Mouse (Mus musculus): Measurements from ENCODE around the gene Kank2. TPM values are rescaled to one million over a fixed set of nuclear protein-coding genes. Genes with fewer than 3 reads are reported as not detected.

Kank2 gene
- total and polyA plus RNA-seq, 3 experiments = 7.6 to 16.3 TPM; not detected in 1

GRCm38 (mm10) chr9:21733989-21734388 is 64.6 kb downstream of the Kank2 start:
- no peaks in the 10 kb centered on the region for H3K9me3 ChIP-seq (replicated peaks; ENCODE audit: insufficient read depth, low read length)
- peaks cover 0 to 7% of the 10 kb centered on the region in 2 experiments; a peak in 2 of 4 replicates for H3K4me1 ChIP-seq (ENCODE audit: control insufficient read depth in 1 of 2, insufficient read depth in 2 of 2, low read length in 2 of 2)
- no peak overlapping the region for H3K27ac ChIP-seq (ENCODE audit: control insufficient read depth, low read depth, low read length)
- TF ChIP-seq HCFC1 (IDR thresholded peaks at IDR 0.05; ENCODE audit: low read depth, low read length) (no peak), POLR2A (IDR thresholded peaks at IDR 0.05; ENCODE audit: control insufficient read depth in 1 of 2, insufficient read depth in 1 of 2, low read depth in 1 of 2, low read length in 2 of 2, poor library complexity in 1 of 2) (0 out of 4 replicates have a peak, but pooled peaks of 1 of the 2 experiments have one; percentile 2)
- H3K4me3 ChIP-seq (ENCODE audit: control insufficient read depth in 1 of 2, insufficient read depth in 1 of 2, low read depth in 2 of 2, low read length in 2 of 2) = no peak overlapping the region
- DNase-seq (ENCODE audit: low read depth, low spot score) = no peak
- H3K9ac ChIP-seq (ENCODE audit: control insufficient read depth, low read depth, low read length, poor library complexity, severe bottlenecking) = no peak overlapping the region
- H3K36me3 ChIP-seq (ENCODE audit: control insufficient read depth in 1 of 2, insufficient read depth in 2 of 2, low read length in 2 of 2) = peaks cover 4 to 85% of the 10 kb centered on the region in 2 experiments
- H3K79me2 ChIP-seq (ENCODE audit: control insufficient read depth, insufficient read depth, low read length, poor library complexity) = peaks cover 15% of the 10 kb centered on the region
- no peaks in the 10 kb centered on the region for H3K27me3 ChIP-seq (ENCODE audit: control insufficient read depth in 1 of 2, insufficient read depth in 2 of 2, low read length in 2 of 2)

GRCm38 (mm10) chr9:21733446-21733845 is 65.1 kb downstream of the Kank2 start:
- DNase-seq (ENCODE audit: low read depth, low spot score) = no peak
- Histone ChIP-seq H3K36me3 (ENCODE audit: control insufficient read depth in 1 of 2, insufficient read depth in 2 of 2, low read length in 2 of 2) (peaks cover 8 to 82% of the 10 kb centered on the region in 2 experiments), H3K79me2 (ENCODE audit: control insufficient read depth, insufficient read depth, low read length, poor library complexity) (peaks cover 20% of the 10 kb centered on the region), H3K9me3 (replicated peaks; ENCODE audit: insufficient read depth, low read length) (no peaks in the 10 kb centered on the region), H3K9ac (ENCODE audit: control insufficient read depth, low read depth, low read length, poor library complexity, severe bottlenecking) (no peak overlapping the region), H3K4me1 (ENCODE audit: control insufficient read depth in 1 of 2, insufficient read depth in 2 of 2, low read length in 2 of 2) (peaks cover 0 to 13% of the 10 kb centered on the region in 2 experiments; a peak in 2 of 4 replicates), H3K27me3 (ENCODE audit: control insufficient read depth in 1 of 2, insufficient read depth in 2 of 2, low read length in 2 of 2) (no peaks in the 10 kb centered on the region), H3K27ac (ENCODE audit: control insufficient read depth, low read depth, low read length) (no peak overlapping the region), H3K4me3 (ENCODE audit: control insufficient read depth in 1 of 2, insufficient read depth in 1 of 2, low read depth in 2 of 2, low read length in 2 of 2) (no peak overlapping the region)
- TF ChIP-seq JUND (IDR thresholded peaks at IDR 0.05; ENCODE audit: low read depth, low read length) (no peak), ETS1 (IDR thresholded peaks at IDR 0.05; ENCODE audit: low read depth, low read length) (no peak)

- TF ChIP-seq MYB (IDR thresholded peaks at IDR 0.05; ENCODE audit: low read depth, low read length) (no peak), MXI1 (IDR thresholded peaks at IDR 0.05; ENCODE audit: low read depth, low read length) (no peak), POLR2AphosphoS5 (IDR thresholded peaks at IDR 0.05; ENCODE audit: borderline replicate concordance, low read depth, low read length) (peak; percentile 92; the same call in 1 of the 2 replicates), UBTF (IDR thresholded peaks at IDR 0.05; ENCODE audit: borderline replicate concordance, insufficient read depth, low read depth, low read length) (no peak), HCFC1 (IDR thresholded peaks at IDR 0.05; ENCODE audit: low read depth, low read length) (no peak)
- Histone ChIP-seq H3K36me3 (ENCODE audit: control insufficient read depth in 1 of 2, insufficient read depth in 2 of 2, low read length in 2 of 2) (peaks cover 8 to 76% of the 10 kb centered on the region in 2 experiments), H3K9me3 (replicated peaks; ENCODE audit: insufficient read depth, low read length) (no peaks in the 10 kb centered on the region), H3K27ac (ENCODE audit: control insufficient read depth, low read depth, low read length) (no peak overlapping the region), H3K4me3 (ENCODE audit: control insufficient read depth in 1 of 2, insufficient read depth in 1 of 2, low read depth in 2 of 2, low read length in 2 of 2) (no peak overlapping the region), H3K9ac (ENCODE audit: control insufficient read depth, low read depth, low read length, poor library complexity, severe bottlenecking) (no peak overlapping the region), H3K79me2 (ENCODE audit: control insufficient read depth, insufficient read depth, low read length, poor library complexity) (peaks cover 30% of the 10 kb centered on the region), H3K27me3 (ENCODE audit: control insufficient read depth in 1 of 2, insufficient read depth in 2 of 2, low read length in 2 of 2) (no peaks in the 10 kb centered on the region), H3K4me1 (ENCODE audit: control insufficient read depth in 1 of 2, insufficient read depth in 2 of 2, low read length in 2 of 2) (peaks cover 0 to 14% of the 10 kb centered on the region in 2 experiments; a peak in 2 of 4 replicates)
- no peak for DNase-seq (ENCODE audit: low read depth, low spot score)
Measured at GRCm38 (mm10) chr9:21732288-21732687, 66.3 kb downstream of the Kank2 start.

- TF ChIP-seq POLR2A (IDR thresholded peaks at IDR 0.05; ENCODE audit: control insufficient read depth in 1 of 2, insufficient read depth in 1 of 2, low read depth in 1 of 2, low read length in 2 of 2, poor library complexity in 1 of 2) (0 out of 4 replicates have a peak, but pooled peaks of 1 of the 2 experiments have one; percentile 20), RAD21 (IDR thresholded peaks at IDR 0.05; ENCODE audit: low read depth, low read length) (no peak)
- Histone ChIP-seq H3K36me3 (ENCODE audit: control insufficient read depth in 1 of 2, insufficient read depth in 2 of 2, low read length in 2 of 2) (peaks cover 22 to 50% of the 10 kb centered on the region in 2 experiments), H3K9ac (ENCODE audit: control insufficient read depth, low read depth, low read length, poor library complexity, severe bottlenecking) (no peak overlapping the region), H3K27me3 (ENCODE audit: control insufficient read depth in 1 of 2, insufficient read depth in 2 of 2, low read length in 2 of 2) (no peaks in the 10 kb centered on the region), H3K9me3 (replicated peaks; ENCODE audit: insufficient read depth, low read length) (no peaks in the 10 kb centered on the region), H3K27ac (ENCODE audit: control insufficient read depth, low read depth, low read length) (no peak overlapping the region), H3K79me2 (ENCODE audit: control insufficient read depth, insufficient read depth, low read length, poor library complexity) (peaks cover 57% of the 10 kb centered on the region), H3K4me3 (ENCODE audit: control insufficient read depth in 1 of 2, insufficient read depth in 1 of 2, low read depth in 2 of 2, low read length in 2 of 2) (no peak overlapping the region), H3K4me1 (ENCODE audit: control insufficient read depth in 1 of 2, insufficient read depth in 2 of 2, low read length in 2 of 2) (peaks cover 10 to 37% of the 10 kb centered on the region in 2 experiments; a peak in 3 of 4 replicates)
- DNase-seq (ENCODE audit: low read depth, low spot score) = peak; percentile 59
Measured at GRCm38 (mm10) chr9:21729264-21729663, 69.3 kb downstream of the Kank2 start.

Measured in MEL (cell line).